Mouse (Mus musculus) thymus, adult 2 months (tissue): ENCODE measurements around the gene Chchd5.

Experiments used
- CTCF ChIP-seq: fragments of 200-500 bp; IDR thresholded peaks from 2 replicates; pipeline ENCODE4 v1.5.1; 2012; ENCODE audit warnings: mild to moderate bottlenecking, control low read depth, low read length, moderate library complexity, borderline replicate concordance; ENCODE audit not compliant: control insufficient read depth, poor library complexity, insufficient read depth; ENCODE audit errors: extremely low read depth
- POLR2A ChIP-seq: fragments of 200-500 bp; IDR thresholded peaks from 2 replicates; pipeline ENCODE4 v1.6.1; 2012; ENCODE audit warnings: mild to moderate bottlenecking, low read length, control low read depth, moderate library complexity; ENCODE audit not compliant: control insufficient read depth, poor library complexity, insufficient read depth; ENCODE audit errors: extremely low read depth

DNA sequence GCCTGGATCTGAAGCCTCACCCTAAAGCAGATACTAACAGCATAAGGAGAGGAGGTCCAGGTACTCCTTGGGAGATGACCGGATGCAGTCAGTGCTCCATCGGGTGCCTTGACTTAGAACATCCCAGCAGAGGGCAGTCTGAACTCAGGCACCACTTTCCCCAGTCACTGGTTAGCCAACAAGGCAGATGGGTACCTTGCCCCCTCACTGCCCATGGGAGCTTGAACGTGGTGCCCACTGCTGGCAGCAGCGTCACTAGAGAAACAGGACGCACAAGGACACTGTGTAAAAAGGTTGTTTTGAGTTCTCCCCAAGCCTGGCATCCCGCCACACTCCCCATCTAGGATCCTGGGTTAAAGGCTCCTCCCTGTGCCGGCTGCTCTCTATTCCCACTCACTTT, 45.0 kb downstream of the Chchd5 start:
- TF ChIP-seq CTCF (peak; percentile 75; the same call in 1 of the 2 replicates), POLR2A (no peak)
